Mouse (Mus musculus) heart, embryonic 13.5 days (tissue): ENCODE data around the gene Chchd10. TPM values are rescaled to one million over a fixed set of nuclear protein-coding genes. Genes with fewer than 3 reads are reported as not detected.

Source experiments
- ATAC-seq: fragments of 200-750 bp; cut with Nextera tagmentation; 2 replicates; pipeline ENCODE4 v1.8.0; 2017; ENCODE audit warnings: moderate TSS enrichment; ENCODE audit not compliant: insufficient number of reproducible peaks, low FRiP score, low TSS enrichment; ENCODE audit errors: extremely low read depth
- H3K27ac ChIP-seq: fragments of 300-500 bp; sonication (generic); replicated peaks from 2 replicates; pipeline ENCODE4 v1.5.1; 2015; ENCODE audit warnings: moderate library complexity, mild to moderate bottlenecking, inconsistent platforms
- H3K27me3 ChIP-seq: fragments of 300-500 bp; sonication (generic); replicated peaks from 2 replicates; pipeline ENCODE4 v1.6.1; 2015; ENCODE audit warnings: mild to moderate bottlenecking, inconsistent platforms
- H3K36me3 ChIP-seq: fragments of 300-500 bp; sonication (generic); 2 replicates; pipeline ENCODE4 v1.6.1; 2015; ENCODE audit warnings: mild to moderate bottlenecking, inconsistent platforms
- H3K4me1 ChIP-seq: fragments of 300-500 bp; sonication (generic); 2 replicates; pipeline ENCODE4 v1.6.1; 2015; ENCODE audit warnings: inconsistent platforms
- H3K4me2 ChIP-seq: fragments of 300-500 bp; sonication (generic); 2 replicates; pipeline ENCODE4 v1.6.1; 2015; ENCODE audit warnings: inconsistent platforms, mild to moderate bottlenecking, moderate library complexity
- H3K4me3 ChIP-seq: fragments of 300-500 bp; sonication (generic); 2 replicates; pipeline ENCODE4 v1.5.1; 2015; ENCODE audit warnings: moderate library complexity, mild to moderate bottlenecking, inconsistent platforms
- H3K9ac ChIP-seq: fragments of 300-500 bp; sonication (generic); 2 replicates; pipeline ENCODE4 v1.6.1; 2015; ENCODE audit warnings: inconsistent platforms, mild to moderate bottlenecking, moderate library complexity
- H3K9me3 ChIP-seq: fragments of 300-500 bp; sonication (generic); 2 replicates; pipeline ENCODE4 v1.6.1; 2016; ENCODE audit warnings: inconsistent platforms
- WGBS: fragments of 180-500 bp; shearing (Covaris S2); methylation state at CpG from one replicate; pipeline ENCODE4 v1.1.7; 2015; ENCODE audit warnings: mixed read lengths; 5-methylcytosine and 5-hydroxymethylcytosine counted together
- polyA plus RNA-seq: library from polyadenylated mRNA; unstranded; fragments of >200 nt; fragmentation: Nextera tagmentation; extraction: Ambion mirVana; gene quantifications from 2 replicates; pipeline ENCODE4 v1.2.1, GENCODE M21; 2015

The Chchd10 gene
- polyA plus RNA-seq, 1 experiment from 2014 or later: 463 TPM

DNA sequence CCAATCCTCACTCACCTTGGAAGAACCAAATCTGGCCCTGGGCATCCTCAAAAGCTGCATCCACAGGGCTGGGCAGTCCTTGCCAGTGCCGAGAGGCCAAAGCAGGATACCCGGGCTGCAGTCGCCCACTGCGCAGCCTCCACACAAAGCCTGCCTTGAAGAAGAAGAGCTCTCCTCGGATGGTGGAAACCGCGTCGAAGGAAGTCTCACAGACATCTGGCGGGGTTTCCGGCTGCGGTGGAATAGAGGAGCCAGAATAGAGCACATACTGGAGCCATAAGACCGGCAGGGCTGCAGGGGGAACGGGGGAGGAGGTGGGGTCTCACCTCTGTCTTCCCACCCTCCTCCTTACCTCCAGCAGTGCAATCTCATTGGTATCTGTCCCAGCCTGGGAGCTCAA, 6.5 kb upstream of the Chchd10 start:
- Histone ChIP-seq H3K36me3 (peaks cover 47% of the 10 kb centered on the region), H3K4me2 (no peak overlapping the region), H3K27me3 (peaks cover 15% of the 10 kb centered on the region), H3K27ac (no peak overlapping the region), H3K4me3 (no peak overlapping the region), H3K9ac (no peak overlapping the region), H3K4me1 (peaks cover 27% of the 10 kb centered on the region), H3K9me3 (no peaks in the 10 kb centered on the region)
- no peak for ATAC-seq
- WGBS: 61% methylated on average over 13 of the region's 13 CpGs

DNA sequence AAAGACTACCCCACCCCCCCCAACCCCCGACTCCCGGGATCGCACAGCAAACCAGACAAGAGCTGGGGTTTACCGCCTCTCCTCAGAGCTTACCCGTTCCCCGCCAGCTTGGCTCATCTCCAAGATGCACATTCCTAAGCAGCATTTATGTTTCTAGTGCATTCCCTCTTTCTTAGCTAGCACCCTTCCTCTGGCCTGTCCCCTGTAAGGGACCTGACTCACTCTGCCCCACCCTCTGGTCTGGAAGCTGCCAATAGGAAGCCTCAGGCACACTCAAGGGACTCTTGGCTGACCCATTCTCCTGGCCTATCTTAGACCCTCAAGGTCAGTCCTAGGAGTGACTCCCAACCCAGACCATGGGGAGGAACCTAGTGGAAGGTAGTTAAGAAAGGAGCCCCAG, 2.6 kb upstream of the Chchd10 start:
- no peak overlapping the region for H3K9ac ChIP-seq
- H3K4me2 ChIP-seq: peak overlapping the region; percentile 92
- peaks cover 36% of the 10 kb centered on the region for H3K4me1 ChIP-seq
- no peaks in the 10 kb centered on the region for H3K9me3 ChIP-seq
- peaks cover 29% of the 10 kb centered on the region for H3K27me3 ChIP-seq
- no peak for ATAC-seq
- H3K4me3 ChIP-seq: 0 out of 2 replicates have a peak overlapping the region, but pooled peaks have one; percentile 2
- no peak overlapping the region for H3K27ac ChIP-seq
- H3K36me3 ChIP-seq: peaks cover 29% of the 10 kb centered on the region
- 11% methylated on average over 6 of the region's 6 CpGs for WGBS

DNA sequence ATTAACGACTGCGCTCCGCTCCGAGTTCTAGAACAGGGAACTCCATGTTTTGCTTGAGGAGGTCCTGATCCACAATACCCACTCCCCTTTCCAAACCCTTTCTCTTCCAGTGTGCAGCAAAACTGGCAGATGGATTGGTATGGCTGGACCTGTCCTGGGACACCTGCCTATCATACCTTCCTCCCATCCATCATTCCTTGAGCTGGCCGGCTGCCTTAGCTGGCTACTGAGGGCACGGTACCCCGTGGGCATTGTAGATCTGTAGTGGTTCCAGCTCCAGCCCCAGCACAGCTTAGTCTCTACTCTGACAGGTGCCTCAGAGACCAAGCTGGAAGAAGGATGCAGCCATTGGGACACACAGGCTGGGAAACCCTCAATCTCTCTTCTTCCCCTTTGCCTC, 1.6 kb upstream of the Chchd10 start:
- Histone ChIP-seq H3K9ac (peak overlapping the region; percentile 67; the same call in 1 of the 2 replicates), H3K27ac (no peak overlapping the region), H3K36me3 (peaks cover 21% of the 10 kb centered on the region), H3K27me3 (peaks cover 39% of the 10 kb centered on the region), H3K9me3 (no peaks in the 10 kb centered on the region), H3K4me1 (peaks cover 40% of the 10 kb centered on the region), H3K4me2 (peak overlapping the region; percentile 92), H3K4me3 (peak overlapping the region; percentile 65)
- 21% methylated on average over 7 of the region's 7 CpGs for WGBS
- ATAC-seq: no peak

DNA sequence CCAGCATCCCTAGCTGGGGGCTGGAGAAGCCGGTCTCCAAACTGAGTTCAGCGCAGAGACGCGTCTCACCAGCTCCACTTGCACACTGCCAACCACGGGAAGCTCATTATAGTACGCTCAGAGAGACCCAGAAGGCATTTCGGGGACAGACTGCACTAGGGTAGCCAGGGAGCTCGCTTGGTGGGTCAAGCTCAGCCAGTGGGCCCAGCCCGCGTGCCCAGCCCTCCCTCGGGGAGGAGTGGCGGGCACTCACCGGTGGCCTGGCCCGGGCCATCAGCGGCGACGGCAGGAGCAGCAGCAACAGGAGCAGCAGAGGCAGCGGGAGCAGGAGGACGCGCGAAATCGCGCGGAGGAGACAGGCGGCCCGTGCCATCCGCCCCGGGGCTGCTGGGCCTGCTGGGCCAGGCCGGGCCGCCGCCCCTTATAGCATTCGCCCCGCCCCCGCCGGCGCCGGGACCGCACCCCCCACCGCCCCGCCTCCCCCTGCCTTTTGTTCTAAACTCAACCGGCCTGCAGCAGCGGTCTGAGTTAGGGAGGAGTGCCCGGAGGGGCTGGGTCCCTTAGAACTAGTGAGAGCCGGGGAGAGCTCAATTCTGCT, 750 bp upstream of the Chchd10 start:
- under 1% methylated on average over 44 of the region's 44 CpGs for WGBS
- peaks cover 12% of the 10 kb centered on the region for H3K36me3 ChIP-seq
- peak overlapping the region; percentile 92 for H3K4me2 ChIP-seq
- peaks cover 48% of the 10 kb centered on the region for H3K4me1 ChIP-seq
- H3K9ac ChIP-seq: peak overlapping the region; percentile 93
- ATAC-seq: peak; percentile 51; the same call in 1 of the 2 replicates
- H3K27ac ChIP-seq: peak overlapping the region; percentile 34
- no peaks in the 10 kb centered on the region for H3K9me3 ChIP-seq
- H3K27me3 ChIP-seq: peaks cover 48% of the 10 kb centered on the region
- peak overlapping the region; percentile 65 for H3K4me3 ChIP-seq

DNA sequence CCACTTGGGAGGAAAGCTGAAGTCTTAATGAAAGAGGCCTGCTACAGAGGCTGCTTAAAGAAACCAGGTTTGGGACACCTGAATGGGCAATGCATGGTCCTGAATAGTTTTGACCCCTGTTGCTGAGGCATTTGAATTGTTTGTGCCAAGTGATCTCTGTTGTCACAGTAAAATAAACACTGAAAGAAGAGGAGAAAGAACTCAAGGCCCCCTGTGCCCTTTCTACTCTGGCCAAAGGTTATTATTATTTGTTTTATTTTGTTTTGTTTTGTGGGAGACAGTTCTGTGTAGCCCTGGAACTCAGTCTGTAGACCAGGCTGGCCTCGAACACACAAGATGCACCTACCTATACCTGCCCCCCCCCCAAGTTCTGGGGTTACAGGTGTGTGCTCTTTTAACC, 2.1 kb downstream of the Chchd10 start:
- no peak for ATAC-seq
- Histone ChIP-seq H3K27me3 (peaks cover 43% of the 10 kb centered on the region), H3K4me3 (peak overlapping the region; percentile 69), H3K36me3 (peaks cover 4% of the 10 kb centered on the region; the same call in 1 of the 2 replicates), H3K4me1 (peaks cover 59% of the 10 kb centered on the region), H3K4me2 (peak overlapping the region; percentile 78), H3K27ac (no peak overlapping the region), H3K9me3 (no peaks in the 10 kb centered on the region), H3K9ac (peak overlapping the region; percentile 91)
- 50% methylated on average over 1 of the region's 1 CpGs for WGBS

DNA sequence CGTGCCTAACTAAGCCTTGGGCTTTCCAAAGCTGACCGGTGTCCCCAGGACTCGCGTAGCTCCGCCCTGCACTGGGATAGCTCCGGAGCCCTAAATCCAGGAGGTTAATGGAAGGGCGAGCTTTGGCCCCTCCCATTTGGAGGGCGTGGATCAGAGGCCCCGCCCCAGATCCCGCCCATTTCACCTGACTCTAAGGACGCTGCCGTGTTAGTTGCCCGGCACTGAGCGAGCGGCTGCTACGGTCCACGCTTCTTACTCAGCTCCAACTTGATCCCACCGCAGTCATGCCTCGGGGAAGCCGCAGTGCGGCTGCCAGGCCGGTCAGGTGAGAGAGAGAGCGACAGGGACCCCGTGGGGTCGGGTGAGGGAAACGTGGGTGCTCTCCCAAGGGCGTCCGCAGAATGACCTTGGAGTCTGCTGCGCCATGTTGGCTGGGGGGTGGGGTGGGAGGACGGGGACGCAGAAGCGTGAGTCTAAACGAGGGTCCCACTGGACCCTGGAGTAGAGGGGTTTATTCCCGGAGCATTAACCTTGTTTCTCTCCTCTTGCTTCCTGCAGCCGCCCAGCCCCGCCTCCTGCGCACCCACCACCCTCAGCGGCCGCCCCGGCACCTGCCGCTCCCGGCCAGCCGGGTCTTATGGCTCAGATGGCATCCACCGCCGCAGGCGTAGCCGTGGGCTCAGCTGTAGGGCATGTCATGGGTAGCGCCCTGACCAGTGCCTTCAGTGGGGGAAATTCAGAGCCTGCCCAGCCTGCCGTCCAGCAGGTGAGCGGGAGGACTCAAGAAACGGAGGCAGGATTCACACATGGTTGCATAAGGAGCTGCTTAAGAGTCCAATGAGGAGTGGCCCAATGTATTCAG, 3.0 kb downstream of the Chchd10 start, which contains the start of gene Mmp11:
Gene Mmp11, minus strand, starts transcription at position 817 of the 862 bp plus-strand sequence.
- Histone ChIP-seq H3K27ac (peak within 1 kb of the TSS; percentile 90), H3K27me3 (peaks cover 39% of the 10 kb centered on the region), H3K4me1 (peaks cover 59% of the 10 kb centered on the region), H3K36me3 (peaks cover 4% of the 10 kb centered on the region; the same call in 1 of the 2 replicates), H3K4me3 (peak within 1 kb of the TSS; percentile 69), H3K4me2 (peak within 1 kb of the TSS; percentile 78), H3K9ac (peak within 1 kb of the TSS; percentile 91), H3K9me3 (no peaks in the 10 kb centered on the region)
- WGBS: 1% methylated on average over 51 of the region's 51 CpGs
- peak; percentile 84 for ATAC-seq

DNA sequence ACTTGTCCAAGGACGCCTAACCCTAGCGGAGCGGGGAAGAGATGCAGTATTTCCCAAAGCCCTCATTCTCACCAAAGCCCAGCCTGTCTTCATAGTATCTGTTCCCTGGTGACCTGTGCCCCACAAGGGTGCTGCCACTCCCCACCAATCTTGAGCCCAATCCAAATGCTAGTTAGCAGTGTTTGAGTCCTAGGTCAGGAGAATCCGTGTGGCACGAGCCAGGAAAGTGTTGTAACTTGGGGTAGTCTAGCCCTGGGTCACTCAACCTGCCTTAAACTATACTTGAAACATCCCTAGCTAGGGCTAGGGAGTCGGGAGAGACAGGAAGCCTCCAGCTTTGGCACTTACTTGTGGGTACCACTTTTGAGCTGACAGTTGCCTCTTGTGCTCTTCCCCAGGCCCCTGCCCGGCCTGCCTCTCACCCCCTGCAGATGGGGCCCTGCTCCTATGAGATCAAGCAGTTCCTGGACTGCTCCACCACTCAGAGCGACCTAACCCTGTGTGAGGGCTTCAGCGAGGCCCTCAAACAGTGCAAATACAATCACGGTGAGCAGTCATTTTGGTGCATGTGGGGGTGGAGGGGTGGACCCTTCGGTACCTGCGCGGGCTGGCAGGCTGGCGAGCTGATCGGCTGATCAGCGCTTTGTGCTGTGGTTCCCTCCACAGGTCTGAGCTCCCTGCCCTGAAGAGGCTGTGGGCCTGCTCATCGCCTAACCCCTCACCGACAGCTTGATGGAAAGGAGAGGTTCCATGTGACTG, 4.2 kb downstream of the Chchd10 start:
- Histone ChIP-seq H3K9ac (peak overlapping the region; percentile 91), H3K4me3 (peak overlapping the region; percentile 69)
- WGBS: 28% methylated on average over 18 of the region's 18 CpGs

DNA sequence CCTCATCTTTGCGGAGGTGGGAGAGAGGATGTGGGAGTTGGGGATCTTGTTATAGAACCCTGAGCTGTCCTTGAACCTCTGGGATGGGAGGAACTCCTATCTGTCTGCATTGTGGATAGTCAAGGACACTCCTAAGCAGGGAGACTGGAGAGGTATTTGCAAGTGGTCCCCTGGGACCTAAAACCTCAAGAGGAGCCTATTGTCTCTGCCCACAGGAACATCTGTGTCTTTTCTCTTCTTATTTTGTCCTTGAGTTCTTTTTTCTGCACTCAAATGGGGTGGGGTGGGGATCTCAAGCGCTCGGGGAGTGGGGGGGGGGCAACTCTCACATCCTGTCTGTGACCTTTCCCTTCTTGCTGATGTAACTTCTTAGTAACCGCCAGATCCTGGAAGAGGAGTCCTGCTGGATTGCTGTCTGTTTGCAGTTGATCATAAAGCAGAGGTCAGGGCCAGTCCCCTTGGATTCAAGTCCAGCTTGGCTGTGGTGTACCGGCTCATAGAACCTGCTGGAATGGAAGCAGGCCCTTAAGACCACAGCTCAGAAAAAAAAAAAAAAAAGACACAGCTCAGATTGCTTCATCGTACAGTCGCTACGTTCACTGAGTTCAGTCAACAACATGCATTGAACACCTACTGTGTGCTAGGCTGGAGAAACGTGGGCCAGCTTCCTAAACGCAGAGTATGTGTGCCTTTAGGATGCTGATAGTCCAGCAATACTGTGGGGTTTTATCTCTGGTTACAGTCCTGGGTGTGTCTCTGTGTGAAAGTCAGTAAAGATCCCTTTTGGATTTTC, 5.1 kb downstream of the Chchd10 start:
- 49% methylated on average over 10 of the region's 10 CpGs for WGBS
- Histone ChIP-seq H3K4me2 (peak overlapping the region; percentile 78), H3K36me3 (peaks cover 4% of the 10 kb centered on the region; the same call in 1 of the 2 replicates), H3K27ac (0 out of 2 replicates have a peak overlapping the region, but pooled peaks have one; percentile 12), H3K9me3 (no peaks in the 10 kb centered on the region), H3K4me1 (peaks cover 39% of the 10 kb centered on the region), H3K9ac (peak overlapping the region; percentile 91), H3K4me3 (peak overlapping the region; percentile 69), H3K27me3 (peaks cover 26% of the 10 kb centered on the region)
- ATAC-seq: no peak

More for the DNA sequence above, 4.2 kb downstream of the Chchd10 start:
- peak overlapping the region; percentile 78 for H3K4me2 ChIP-seq
- H3K4me1 ChIP-seq: peaks cover 47% of the 10 kb centered on the region
- no peaks in the 10 kb centered on the region for H3K9me3 ChIP-seq
- peak overlapping the region; percentile 29 for H3K27ac ChIP-seq
- peaks cover 29% of the 10 kb centered on the region for H3K27me3 ChIP-seq
- peaks cover 4% of the 10 kb centered on the region; the same call in 1 of the 2 replicates for H3K36me3 ChIP-seq
- ATAC-seq: no peak

DNA sequence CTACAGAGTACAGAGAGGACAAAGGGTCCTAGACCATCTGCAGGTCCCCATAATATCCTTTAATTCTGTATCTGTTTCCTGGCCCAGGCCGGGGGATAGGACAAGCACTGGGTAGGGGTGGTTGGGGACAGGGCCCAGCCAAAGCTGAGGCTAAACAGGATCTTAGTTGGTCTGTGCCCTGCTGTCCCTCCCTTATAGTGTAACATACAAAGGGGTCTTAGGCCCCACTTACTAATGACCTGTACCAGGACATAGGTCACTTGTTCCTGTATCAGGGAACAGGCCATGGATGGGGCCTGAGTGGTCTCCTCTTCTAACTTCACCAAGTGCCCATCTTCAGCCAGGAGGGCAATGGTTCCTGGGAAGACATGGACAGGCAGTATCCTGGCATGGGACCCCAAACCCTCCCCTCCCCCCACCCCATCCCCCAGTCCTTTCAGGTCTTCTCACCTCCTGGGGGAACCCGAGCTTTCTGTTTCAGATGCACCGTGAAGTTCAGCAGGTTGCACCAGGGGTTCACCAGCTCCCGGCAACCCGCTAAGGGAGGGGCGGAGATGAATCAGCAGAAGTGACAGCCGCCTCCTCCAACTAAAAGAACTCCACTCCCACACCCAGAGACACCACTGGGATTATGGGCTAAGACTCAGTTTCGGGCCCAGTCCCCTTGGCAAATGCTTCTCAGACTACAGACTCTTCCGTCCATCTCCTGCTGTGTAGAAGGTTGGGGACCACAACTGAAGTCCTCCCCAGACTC, 6.7 kb downstream of the Chchd10 start:
- peak overlapping the region; percentile 25 for H3K4me3 ChIP-seq
- WGBS: 43% methylated on average over 9 of the region's 9 CpGs
- peaks cover 23% of the 10 kb centered on the region for H3K27me3 ChIP-seq
- H3K9me3 ChIP-seq: no peaks in the 10 kb centered on the region
- H3K27ac ChIP-seq: no peak overlapping the region
- peak overlapping the region; percentile 32 for H3K4me2 ChIP-seq
- peaks cover 44% of the 10 kb centered on the region for H3K4me1 ChIP-seq
- peaks cover 4% of the 10 kb centered on the region; the same call in 1 of the 2 replicates for H3K36me3 ChIP-seq
- ATAC-seq: no peak
- peak overlapping the region; percentile 10; the same call in 1 of the 2 replicates for H3K9ac ChIP-seq

DNA sequence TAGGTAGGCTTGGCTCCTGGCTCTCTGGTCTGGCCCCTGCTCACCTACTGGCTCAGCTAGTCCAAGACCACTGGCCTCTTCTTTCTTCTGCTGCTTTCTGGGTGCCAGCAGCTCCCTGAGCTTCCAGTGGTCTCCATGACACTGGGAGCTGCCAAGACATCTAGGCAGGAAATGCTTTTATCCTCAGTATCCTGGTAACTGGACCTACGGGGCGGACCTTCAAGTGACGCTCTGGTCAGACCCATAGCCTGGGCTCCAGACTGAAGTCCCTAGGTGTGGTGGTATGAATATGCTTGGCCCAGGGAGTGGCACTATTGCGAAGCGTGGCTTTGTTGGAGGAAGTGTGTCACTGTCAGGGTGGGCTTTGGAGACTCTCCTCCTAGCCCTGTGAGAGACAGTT, 7.6 kb downstream of the Chchd10 start, which contains the start of gene Gm867:
Gene Gm867, minus strand, starts transcription at position 153 of the 400 bp plus-strand sequence.
- Histone ChIP-seq H3K4me2 (peak within 1 kb of the TSS; percentile 32), H3K4me1 (peaks cover 38% of the 10 kb centered on the region), H3K27me3 (peaks cover 18% of the 10 kb centered on the region), H3K36me3 (peaks cover 4% of the 10 kb centered on the region; the same call in 1 of the 2 replicates), H3K4me3 (peak within 1 kb of the TSS; percentile 25), H3K9me3 (no peaks in the 10 kb centered on the region), H3K27ac (no peak within 1 kb of the TSS), H3K9ac (peak within 1 kb of the TSS; percentile 40; the same call in 1 of the 2 replicates)
- WGBS: 55% methylated on average over 5 of the region's 5 CpGs
- ATAC-seq: no peak
